Mouse (Mus musculus) cerebellum, adult 2 months (tissue): ENCODE results near the gene Topbp1.

ENCODE experiments used
- CTCF ChIP-seq: fragments of 200-500 bp; IDR thresholded peaks from 2 replicates; pipeline ENCODE4 v1.5.1; 2011; ENCODE audit warnings: low read depth, mild to moderate bottlenecking, control low read depth, low read length, moderate library complexity, borderline replicate concordance; ENCODE audit not compliant: insufficient read depth
- POLR2A ChIP-seq: fragments of 200-500 bp; IDR thresholded peaks from 2 replicates; pipeline ENCODE4 v1.6.1; 2011; ENCODE audit warnings: low read length, control low read depth, borderline replicate concordance; ENCODE audit not compliant: insufficient read depth

DNA sequence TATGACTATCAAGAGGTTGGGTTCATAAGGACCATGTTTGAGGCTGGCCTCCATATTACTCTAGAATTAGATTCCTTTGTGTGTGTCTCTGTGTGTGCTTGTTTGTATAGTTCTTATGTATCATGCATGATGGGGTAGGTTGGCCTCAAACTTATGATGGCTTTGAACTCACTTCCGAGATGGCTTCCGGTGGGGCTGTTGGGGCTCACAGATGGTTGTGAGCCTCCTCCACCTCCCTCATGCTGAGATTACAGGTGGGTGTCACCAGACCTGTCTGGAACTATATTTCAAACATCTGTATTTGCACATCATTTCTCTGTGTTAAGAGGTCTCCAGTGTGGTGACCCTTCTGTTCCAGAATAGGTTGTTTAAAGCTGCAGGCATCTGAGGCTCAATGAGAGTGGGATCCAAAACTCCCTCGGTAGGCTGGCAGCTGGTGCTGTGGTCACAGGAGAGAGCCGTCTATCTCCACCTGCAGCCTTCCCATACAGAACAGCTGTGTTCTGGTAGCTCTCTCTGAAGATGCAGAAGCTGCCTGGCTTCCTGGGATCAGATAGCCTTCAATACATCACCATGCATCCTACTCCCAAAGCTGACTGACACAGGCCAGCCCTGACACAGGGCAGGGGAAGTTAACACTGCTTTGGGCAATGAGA is 79.3 kb downstream of the Topbp1 start:
- TF ChIP-seq CTCF (no peak), POLR2A (no peak)
